Mouse (Mus musculus): Measurements from ENCODE around the gene Mrps34. TPM values are rescaled to one million over a fixed set of nuclear protein-coding genes. Genes with fewer than 3 reads are reported as not detected.

Mrps34 gene
- total RNA-seq, 2 experiments from 2014 or later = 80.4 to 85.1 TPM

GRCm38 (mm10) chr17:24886134-24886931, 8.6 kb upstream of the Mrps34 start, which contains the start of the genes Nubp2 and Spsb3:
Gene Nubp2 (minus strand): TSS chr17:24886349.
Gene Spsb3 (plus strand): TSS chr17:24886643.
- Histone ChIP-seq H3K4me3 (peak within 1 kb of the TSS; percentile 94), H3K27ac (peak within 1 kb of the TSS; percentile 98)
- DNase-seq (ENCODE audit: low spot score in 2 of 2) = peak; percentile 97 to 99
- peak; percentile 59 for TF ChIP-seq CTCF (conservative IDR thresholded peaks at IDR 0.05)

GRCm38 (mm10) chr17:24886932-24887271, 8.0 kb upstream of the Mrps34 start:
- Histone ChIP-seq H3K4me3 (peak overlapping the region; percentile 76), H3K27ac (peak overlapping the region; percentile 98)
- DNase-seq (ENCODE audit: low spot score in 2 of 2) = no peak
- TF ChIP-seq CTCF (conservative IDR thresholded peaks at IDR 0.05) = no peak; the same call in 1 of the 2 replicates

- DNase-seq (ENCODE audit: low spot score in 2 of 2) = peak in 1 of 2 experiments; percentile 8
- Histone ChIP-seq H3K4me3 (peak overlapping the region; percentile 76), H3K27ac (peak overlapping the region; percentile 98)
- TF ChIP-seq CTCF (conservative IDR thresholded peaks at IDR 0.05) = no peak
Observed at GRCm38 (mm10) chr17:24887291-24888080, 7.4 kb upstream of the Mrps34 start.

- no peak overlapping the region for H3K4me3 ChIP-seq
- H3K27ac ChIP-seq = no peak overlapping the region
- TF ChIP-seq CTCF (conservative IDR thresholded peaks at IDR 0.05) = no peak
- DNase-seq (ENCODE audit: low spot score in 2 of 2) = no peak
Observed at GRCm38 (mm10) chr17:24888862-24889261, 6.1 kb upstream of the Mrps34 start.

GRCm38 (mm10) chr17:24890151-24891092, 4.5 kb upstream of the Mrps34 start:
- H3K27ac ChIP-seq = no peak overlapping the region; the same call in 1 of the 2 replicates
- H3K4me3 ChIP-seq = no peak overlapping the region
- no peak for DNase-seq (ENCODE audit: low spot score in 2 of 2)
- TF ChIP-seq CTCF (conservative IDR thresholded peaks at IDR 0.05) = no peak

- no peak overlapping the region for H3K4me3 ChIP-seq
- TF ChIP-seq CTCF (conservative IDR thresholded peaks at IDR 0.05) = no peak
- H3K27ac ChIP-seq = peak overlapping the region; percentile 48; the same call in 1 of the 2 replicates
- no peak for DNase-seq (ENCODE audit: low spot score in 2 of 2)
Observed at GRCm38 (mm10) chr17:24891321-24891720, 3.6 kb upstream of the Mrps34 start.

- Histone ChIP-seq H3K4me3 (no peak overlapping the region), H3K27ac (no peak overlapping the region)
- TF ChIP-seq CTCF (conservative IDR thresholded peaks at IDR 0.05) = no peak
- no peak for DNase-seq (ENCODE audit: low spot score in 2 of 2)
Observed at GRCm38 (mm10) chr17:24892785-24893184, 2.1 kb upstream of the Mrps34 start.

- Histone ChIP-seq H3K4me3 (no peak overlapping the region), H3K27ac (no peak overlapping the region)
- DNase-seq (ENCODE audit: low spot score in 2 of 2) = no peak
- TF ChIP-seq CTCF (conservative IDR thresholded peaks at IDR 0.05) = no peak
Observed at GRCm38 (mm10) chr17:24893276-24893675, 1.6 kb upstream of the Mrps34 start.

- no peak for DNase-seq (ENCODE audit: low spot score in 2 of 2)
- Histone ChIP-seq H3K27ac (peak overlapping the region; percentile 94), H3K4me3 (peak overlapping the region; percentile 96)
- no peak for TF ChIP-seq CTCF (conservative IDR thresholded peaks at IDR 0.05)
Observed at GRCm38 (mm10) chr17:24894061-24894994, 588 bp upstream of the Mrps34 start.

- TF ChIP-seq CTCF (conservative IDR thresholded peaks at IDR 0.05) = no peak
- Histone ChIP-seq H3K4me3 (peak overlapping the region; percentile 96), H3K27ac (peak overlapping the region; percentile 94)
- DNase-seq (ENCODE audit: low spot score in 2 of 2) = no peak
Observed at GRCm38 (mm10) chr17:24895571-24896240, 790 bp downstream of the Mrps34 start.
